Mouse (Mus musculus) bone marrow macrophage, adult 2 months (primary cell): ENCODE results near the gene Tecpr2.

Experiments used
- CTCF ChIP-seq: IDR thresholded peaks from 2 replicates; pipeline ENCODE4 v1.5.1; 2012; ENCODE audit warnings: low read depth, mild to moderate bottlenecking, low read length, moderate library complexity
- POLR2A ChIP-seq: IDR thresholded peaks from 2 replicates; pipeline ENCODE4 v1.6.1; 2012; ENCODE audit warnings: mild to moderate bottlenecking, low read depth, low read length, borderline replicate concordance

DNA sequence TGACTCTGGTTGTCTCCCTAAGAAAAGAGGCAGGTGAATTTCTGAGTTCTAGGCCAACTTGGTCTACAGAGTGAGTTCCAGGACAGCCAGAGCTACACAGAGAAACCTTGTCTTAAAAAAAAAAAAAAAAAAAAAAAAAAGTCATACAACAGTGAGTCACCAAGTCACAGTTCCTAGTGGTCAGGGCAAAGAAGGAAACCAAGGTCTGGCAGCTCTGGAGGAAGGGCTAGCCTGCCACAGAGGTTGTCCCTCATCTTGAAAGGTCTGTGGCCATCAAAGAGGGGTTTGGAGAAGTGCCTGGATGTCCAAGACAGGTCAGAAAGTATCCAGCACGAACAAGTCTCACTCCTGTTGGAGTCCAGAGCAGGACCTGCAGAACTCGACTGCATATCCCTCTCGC is 127.7 kb downstream of the Tecpr2 start:
- TF ChIP-seq CTCF (no peak), POLR2A (no peak)
